Mouse (Mus musculus) ovary, postnatal 10 days (tissue): ENCODE results near the gene Ifnar2.

Experiments
- DNase-seq: peaks from one replicate; pipeline ENCODE4 v3.0.0; 2022; ENCODE audit warnings: low spot score

Ifnar2 gene

DNA sequence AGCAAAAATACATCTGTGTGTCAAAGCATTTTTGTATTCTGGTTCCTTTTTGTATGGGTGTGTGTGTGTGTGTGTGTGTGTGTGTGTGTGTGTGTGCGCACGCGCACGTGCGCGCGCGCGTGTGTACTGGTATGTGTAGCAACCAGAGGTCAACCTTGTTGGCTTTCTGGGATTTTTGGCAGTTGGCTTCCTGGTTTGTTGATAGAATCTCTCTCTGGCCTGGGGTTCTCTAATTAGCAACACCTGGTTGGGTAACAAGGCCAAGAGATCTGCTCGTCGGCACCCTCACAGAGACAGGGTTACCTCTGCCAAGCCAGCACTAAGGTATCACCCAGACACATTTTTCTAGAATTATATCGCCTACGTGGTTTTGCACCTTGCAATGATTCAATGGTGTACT, 13.1 kb upstream of the Ifnar2 start:
- DNase-seq, result no peak

DNA sequence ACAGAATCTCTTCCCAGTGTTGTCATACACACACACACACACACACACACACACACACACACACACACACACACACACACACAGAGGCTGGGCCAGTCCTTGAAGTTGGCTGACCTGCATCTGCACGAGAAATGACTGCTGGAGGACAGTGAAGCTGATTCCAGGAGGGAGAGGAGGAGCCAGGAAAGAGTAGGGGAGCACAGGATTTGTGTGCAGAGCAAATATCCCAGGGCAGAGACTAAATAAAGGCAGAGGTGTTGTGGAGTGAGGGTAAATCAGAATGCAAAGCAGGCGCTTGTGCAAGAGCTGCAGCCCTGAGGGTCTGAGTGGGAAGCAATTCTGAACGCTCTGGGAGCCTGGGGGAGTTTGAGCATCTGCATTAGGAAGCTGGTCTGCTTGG, 12.4 kb upstream of the Ifnar2 start:
- DNase-seq, result no peak

DNA sequence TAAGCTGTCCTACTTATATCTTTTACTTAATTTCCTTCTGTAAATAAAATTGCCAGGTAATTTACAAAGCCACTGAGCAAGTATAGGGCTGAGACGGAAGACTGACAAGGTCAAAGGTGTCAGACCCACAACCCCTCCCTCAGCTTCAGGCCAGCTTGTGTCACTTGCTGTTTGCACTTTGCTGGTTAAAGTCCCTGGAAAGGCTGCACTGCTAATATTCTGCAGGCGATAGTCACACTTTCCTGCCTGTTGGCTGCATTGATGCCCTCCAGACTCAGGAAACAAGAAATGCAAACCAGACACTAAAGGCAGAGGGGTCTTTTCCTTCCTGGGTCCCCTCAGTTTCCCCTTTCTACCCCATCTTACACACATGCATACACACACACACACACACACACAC, 10.6 kb upstream of the Ifnar2 start:
- DNase-seq, result no peak

DNA sequence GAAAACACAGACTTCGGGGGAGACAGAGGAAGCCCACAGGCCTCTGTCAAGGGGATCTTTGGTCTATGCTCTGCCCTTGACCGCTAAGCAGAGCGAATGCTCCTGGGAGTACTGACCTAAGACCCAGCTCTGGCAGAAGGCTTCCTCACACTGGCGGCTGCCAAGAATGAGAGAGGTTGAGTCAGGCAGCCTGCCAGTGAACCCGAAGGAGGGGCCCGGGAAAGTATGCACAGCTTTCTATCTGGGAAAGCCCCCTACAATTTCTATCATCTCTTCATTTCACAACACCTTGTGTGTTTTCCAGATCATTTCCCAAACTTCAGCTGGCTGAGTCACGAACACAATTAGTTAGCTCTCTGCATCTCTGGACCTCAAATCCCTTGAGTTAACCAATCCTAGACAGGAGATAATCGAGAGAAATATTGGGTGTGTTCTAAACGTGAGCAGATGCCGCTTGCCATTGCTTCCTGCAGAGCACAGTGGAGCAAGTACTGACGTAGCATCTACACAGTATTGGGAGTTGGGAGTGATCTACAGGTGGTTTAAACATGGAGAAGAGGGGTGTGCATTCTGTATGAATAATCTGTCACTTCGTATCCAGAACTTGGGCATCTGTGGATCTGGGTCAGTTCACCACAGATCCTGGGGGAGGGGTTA, 9.8 kb upstream of the Ifnar2 start:
- no peak for DNase-seq

DNA sequence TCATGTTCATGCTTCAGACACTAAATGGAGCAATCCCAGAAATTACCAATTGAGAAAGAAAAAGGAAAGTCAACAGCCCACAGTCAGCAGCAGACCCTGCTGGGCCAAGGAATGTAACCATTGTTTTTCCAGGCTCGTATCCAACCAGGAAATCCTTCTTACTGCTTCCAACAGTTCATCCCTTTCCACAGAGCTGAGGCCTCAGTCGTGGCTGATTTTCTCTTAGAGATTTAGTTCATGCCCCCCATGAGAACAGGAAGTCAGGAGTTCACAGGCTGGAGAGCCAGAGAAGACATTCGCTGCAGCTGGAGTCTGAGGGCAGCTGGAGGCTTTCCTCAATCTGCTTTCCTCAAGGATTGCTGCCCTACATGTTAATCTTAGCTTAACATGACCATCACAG, 9.1 kb upstream of the Ifnar2 start:
- no peak for DNase-seq

DNA sequence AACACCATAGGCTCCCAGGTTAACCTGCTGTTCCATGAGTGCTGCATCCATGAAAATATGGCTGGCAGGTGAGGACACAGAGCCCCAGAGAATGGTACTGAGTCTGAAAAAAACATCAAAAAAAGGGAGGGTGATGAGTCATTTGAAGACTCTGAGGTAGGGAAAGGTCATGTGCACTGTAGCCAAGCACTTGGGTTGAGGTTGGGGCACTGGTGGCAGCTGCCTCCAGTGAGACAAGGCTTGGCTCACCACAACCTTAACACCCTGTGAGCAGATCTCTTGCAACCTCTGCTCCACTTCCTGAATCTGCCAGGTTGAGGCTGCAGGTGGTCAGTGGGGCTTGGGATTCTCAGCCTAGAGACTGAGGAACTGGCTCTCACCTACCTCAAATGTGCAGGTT, 6.0 kb upstream of the Ifnar2 start:
- DNase-seq, result no peak

DNA sequence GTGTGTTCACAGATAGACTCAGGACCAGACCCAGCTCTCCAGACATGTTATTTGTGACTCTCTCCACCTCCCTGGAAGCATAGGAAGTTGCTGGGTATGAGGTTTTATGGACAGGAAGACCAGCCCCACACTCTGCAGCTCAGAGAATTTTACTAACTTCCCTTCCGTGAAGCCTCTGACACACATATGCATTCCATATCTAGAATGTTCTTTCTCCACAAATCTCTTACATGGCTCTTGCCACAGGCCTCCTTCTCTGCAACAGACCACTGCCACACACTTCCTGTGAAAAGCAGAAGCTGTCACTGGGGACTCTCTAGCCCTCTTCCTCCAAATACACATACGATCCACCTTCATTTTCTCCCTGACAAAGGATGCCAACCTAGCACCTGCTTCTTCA, 5.5 kb upstream of the Ifnar2 start:
- no peak for DNase-seq

DNA sequence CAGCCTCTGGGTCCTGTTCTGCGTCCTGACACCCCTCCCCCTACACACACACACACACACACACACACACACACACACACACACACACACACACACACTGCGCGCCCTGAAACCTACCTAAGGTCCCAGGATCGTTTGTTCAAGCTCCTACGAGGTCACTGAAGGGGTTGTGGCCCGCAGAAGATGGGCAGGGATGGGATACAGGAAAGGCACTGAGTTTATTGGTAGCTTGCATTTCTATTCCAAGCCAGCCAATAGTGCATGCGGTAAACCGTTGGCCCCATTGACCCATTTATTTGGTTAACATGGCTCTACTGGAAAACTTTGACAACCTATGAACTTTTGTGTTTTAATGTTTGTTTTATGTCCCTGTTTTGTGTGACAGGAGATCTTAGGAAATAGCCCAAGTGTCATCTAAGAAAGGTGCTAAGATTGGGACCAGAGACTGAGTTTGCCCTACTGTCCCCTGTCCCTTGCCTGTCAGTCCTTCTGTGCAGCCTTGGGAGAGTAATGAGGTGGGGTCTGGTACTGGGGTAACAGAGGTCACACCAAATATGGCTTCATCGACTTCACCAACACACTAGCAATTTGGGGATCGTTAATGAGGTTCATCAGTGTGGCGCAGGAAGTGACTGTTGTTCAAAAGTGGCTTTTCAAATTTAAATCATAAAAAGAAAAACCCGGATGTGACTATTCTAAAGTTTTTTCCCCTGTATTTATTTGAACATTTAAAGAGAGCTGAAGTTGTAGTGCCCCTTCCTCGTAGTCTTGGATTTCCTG, 1.1 kb downstream of the Ifnar2 start:
- DNase-seq, result no peak

DNA sequence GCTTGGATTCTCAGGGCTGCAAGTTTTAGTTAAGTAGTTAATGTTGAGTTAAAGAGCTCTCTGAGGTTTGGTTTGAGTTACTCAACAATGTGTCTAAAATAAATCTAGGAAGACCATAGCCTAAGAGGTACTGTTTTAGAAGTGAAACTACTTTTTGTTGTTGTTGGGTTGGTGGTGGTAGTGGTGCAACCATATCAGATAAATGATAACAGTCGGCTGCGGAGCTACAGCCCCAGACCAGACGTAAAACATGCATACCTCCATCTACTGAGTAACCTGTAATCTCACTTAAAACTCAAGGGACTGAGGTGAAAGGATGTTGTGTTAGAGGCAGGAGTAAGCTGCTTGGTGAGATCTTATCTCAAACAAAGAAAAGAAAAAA, 1.7 kb downstream of the Ifnar2 start:
- DNase-seq, result no peak

DNA sequence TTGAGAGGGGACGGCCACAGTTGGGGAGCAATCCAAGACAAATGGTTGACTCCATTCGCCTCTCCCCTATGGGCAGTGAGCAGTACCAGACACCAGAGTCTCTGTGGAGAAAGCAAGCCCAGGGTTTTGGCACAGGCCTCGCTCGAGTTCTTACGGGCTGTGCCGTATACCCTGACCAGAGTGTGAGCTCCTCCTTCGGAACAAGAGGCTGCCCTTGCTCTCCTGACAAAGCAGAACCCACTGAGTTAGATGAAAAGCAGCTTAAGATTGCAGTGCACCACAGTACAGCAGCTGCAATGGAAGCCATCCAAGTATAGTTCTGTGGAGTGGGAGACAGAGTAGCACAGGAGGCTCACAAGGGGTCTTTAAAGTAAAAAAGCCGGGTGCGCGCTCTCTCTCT, 4.1 kb downstream of the Ifnar2 start:
- DNase-seq, result no peak

DNA sequence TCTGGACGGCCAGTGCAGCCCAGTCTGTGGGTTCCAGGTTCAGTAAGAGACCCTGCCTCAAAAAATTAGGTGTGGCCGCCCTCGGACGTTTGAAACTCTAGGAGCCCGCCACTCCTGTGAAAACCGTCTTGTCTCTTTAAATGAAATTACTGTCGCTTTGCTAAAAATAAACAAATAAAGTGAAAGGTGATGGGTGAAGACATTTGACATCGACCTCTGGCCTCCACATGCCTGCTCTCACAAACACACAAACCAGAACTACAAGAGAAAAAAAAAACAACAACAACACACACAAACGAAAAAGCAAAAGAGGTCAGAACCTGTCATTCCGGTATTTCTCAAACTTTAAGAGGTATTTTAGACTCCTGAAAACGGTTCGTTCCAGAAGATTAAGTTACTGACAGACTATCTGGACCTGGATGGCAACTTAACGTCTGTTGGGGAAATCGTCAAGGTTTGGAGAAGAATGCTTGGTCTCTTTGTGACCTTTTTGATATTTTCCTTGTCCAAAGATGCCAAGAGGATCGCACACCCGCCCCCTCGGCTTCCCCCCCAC, 5.9 kb downstream of the Ifnar2 start:
- no peak for DNase-seq

DNA sequence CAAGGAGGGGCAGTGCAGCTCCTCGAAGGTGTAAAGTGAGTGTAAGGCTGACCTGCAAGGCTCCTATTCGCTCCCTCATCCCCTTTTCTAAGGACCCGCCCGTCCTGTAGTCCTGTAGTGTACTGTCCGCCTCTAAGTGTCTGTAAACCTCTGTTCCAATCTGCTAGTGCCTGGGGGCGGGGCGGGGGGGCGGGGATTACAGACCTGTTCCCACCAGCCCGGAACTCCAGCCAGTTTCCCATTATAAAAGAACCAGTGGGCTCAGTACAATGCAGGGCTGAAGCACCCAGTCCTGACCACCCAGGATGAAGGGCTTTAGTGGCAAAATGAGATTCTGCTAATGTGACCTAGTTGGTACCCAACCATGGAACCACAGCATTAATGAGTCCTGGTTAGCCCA, 6.4 kb downstream of the Ifnar2 start:
- no peak for DNase-seq

DNA sequence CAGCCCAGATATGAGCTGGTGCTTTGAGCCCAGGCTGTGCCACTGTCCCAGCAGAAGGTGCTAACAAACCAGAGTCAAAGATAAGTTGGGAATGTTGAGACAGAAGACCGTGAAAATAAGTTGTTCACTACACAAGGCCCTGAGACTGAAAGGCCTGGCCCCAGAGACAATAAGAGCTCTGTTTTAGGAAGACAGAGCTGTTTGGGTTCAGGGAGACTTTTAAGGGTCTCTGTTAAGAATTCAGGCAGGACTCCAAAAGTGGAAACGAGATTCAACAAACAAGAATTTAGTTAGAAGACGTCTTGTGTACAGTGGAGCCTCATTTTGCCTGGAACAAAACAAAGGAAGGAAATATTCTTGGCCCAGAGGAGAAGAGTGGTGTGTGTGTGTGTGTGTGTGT, 6.8 kb downstream of the Ifnar2 start:
- DNase-seq, result no peak

DNA sequence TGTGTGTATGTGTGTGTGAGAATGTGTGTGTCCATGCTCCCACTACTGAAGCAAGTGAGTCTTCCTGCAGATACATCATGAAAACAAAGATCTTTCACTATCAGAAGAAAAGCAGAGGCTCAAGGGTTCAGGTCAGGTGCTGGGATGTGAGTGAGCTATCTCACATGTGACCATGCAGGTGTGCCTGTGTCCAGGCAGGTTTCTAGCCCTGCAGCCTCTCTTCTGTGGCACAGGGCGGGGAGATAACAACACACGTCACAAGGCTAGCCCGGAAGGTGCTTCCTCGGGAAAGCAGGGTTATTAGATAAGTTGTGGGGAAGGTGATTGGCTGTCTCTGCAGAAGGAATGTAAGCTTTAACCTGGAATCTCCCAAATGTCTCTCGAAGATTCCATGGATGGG, 7.6 kb downstream of the Ifnar2 start:
- DNase-seq, result no peak

DNA sequence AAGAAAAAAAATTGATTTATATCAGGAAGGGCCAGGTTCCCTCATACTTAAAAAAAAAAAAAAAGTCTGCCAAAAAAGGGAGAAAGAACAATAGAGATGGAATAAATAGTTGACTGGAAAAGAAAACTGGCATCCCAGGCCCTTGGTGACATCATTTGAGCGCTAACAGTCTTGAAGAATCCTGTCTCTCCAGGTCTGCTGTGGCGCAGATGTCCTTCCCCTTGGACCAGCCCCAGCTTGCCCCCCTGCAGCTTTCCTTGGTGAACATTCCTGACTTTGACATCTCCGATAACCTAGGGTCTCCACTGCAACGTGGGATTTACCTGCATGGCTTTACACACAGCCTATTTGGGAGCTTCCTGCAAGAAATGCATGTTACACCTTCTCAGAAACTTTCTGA, 9.0 kb downstream of the Ifnar2 start:
- DNase-seq, result no peak

DNA sequence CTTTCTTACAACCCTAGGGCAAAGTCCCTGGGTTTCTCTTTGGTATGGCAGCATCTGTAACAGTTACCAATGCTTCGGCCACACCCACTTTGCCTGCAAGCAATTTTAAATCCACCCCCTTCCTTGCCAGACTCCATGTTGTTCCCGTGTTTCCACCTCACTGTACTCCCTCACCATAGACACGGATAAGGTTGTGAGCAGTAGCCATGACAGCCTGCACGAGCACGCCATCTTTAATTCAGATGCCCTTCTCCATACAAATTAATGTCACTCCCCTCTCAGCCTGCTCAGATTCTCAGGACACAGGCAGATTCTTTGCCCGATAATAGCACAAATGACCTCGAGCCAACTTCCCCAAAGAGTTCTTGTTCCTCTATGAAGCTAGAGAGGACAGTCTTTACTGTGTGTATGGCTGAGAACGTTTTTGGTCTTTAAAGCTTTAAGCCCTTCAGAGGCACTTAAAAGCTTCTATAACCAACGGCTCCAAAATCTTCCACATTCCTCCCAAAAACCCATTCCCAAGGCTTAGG, 9.7 kb downstream of the Ifnar2 start:
- DNase-seq, result no peak

DNA sequence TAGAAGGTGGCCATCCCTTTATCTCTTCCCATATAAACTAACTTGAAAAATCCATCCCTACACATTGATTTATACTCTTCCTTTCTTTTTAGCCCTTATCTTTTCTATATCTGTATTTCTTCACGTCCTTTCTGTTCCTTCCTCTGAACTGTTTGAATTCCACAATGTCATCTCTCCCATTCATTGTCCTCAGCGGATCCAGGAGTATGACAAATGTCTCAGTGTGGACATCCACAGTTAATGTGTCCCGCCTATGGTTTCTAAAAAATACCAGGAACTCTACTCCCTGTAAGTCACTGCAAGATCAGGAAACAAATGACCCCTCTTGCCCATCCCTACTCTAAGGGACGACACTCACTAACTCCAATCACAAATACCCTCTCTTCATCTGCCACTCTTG, 11.6 kb downstream of the Ifnar2 start:
- no peak for DNase-seq

DNA sequence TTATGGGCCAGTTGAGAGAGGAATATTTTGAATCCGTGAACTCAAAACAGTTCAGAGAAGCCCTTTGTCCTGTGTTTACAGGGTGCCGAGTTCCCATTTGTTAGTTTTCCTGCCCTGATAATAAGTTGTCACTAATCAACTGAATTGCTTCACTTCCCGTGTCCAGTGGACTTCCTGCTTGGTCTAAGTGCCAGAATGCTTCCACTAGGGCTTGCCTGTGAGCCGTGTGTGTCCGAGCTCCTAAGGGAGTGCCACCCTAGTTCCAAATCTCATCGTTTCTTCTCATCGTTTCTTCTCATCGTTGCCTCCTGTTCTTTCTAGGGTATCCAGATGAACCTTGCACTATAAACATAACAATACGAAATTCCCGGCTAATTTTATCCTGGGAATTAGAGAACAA, 13.0 kb downstream of the Ifnar2 start:
- DNase-seq, result no peak

DNA sequence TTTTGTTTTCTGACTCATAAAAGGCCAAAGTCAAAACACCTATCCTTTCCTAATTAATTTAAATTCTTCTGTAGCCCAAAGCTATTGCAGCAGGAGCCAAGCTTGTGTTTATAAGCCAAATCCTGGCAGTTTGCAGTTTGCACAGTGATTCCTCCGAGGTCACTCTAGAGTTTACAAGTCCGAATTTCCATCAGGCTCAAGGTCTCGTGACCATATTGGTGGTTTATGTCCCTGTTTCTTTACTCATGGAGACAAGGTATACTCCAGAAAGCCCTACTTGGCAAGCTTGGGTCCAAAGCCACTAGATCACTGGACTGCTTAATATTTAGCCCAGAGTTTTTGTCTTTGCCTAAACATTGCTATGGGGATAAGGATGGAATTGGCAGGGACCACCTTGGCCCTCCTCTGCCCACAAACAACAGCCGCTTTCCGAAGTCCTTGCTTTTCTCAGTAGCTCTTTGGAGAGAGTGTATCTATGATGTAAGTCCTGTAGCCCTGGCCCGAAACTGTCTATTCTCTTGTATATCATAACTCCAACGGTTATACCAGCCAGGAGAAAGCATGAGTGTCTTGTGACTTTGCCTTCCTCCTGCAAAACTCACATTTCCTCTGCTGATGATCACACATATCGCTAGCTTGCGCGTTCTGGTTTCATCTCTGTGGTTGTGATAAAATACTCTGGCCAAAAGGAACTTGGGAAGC, 14.0 kb downstream of the Ifnar2 start:
- DNase-seq, result no peak

DNA sequence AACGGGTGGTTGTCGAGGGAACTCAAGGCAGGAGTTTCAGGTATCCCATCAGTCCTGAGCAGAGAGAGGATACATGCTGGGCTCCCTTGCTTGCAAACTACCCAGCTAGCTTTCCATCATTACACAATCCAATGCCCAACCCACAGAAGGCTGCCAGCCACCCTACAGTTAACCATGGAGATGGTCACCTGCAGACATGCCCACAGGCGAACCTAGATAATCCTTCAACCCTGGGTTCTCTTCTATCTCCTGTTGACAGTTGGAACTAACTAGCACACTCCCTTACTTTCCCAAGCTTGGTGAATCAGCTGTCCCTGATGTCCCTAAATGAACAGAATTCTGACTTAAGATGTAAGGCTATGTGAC, 14.5 kb downstream of the Ifnar2 start:
- DNase-seq, result no peak

DNA sequence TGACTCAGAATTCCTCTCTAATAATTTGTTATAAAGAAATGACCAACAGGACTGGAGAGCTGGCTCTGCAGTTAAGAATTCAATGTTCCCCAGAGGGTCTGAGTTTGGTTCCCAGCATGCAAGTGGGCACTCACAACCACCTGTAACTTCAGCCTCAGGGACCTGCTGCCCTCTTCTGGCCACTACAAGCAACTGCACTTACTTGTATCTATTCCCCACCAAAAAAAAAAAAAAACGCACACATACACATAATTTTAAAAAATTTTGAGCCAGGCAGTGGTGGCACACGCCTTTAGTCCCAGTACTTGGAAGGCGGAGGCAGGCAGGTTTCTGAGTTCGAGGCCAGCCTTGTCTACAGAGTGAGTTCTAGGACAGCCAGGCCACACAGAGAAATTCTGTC, 17.5 kb downstream of the Ifnar2 start:
- no peak for DNase-seq

DNA sequence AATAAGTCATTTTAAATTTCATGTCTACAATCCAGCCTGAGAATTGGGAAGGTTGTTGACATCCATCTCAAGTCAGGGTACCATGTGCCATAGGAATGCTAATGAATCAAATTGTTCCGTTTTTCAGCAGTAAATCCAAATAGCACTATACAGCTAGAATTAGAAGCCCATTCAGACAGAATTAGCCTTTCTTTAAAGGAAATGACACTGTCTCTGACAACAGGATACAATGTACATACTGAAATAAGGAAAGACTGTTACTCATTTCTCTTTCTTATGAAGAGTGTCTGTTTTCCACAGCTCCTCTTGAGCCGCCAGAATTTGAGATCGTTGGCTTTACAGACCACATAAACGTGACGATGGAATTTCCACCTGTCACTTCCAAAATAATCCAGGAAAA, 18.8 kb downstream of the Ifnar2 start, which contains the start of gene Gm21970:
Gene Gm21970, plus strand, starts transcription at position 301 of the 400 bp plus-strand sequence.
- no peak for DNase-seq
